Mouse (Mus musculus): Measurements from ENCODE around the gene Atg13. TPM values are rescaled to one million over a fixed set of nuclear protein-coding genes. Genes with fewer than 3 reads are reported as not detected.

Gene Atg13
- total and polyA plus RNA-seq, 3 experiments = 5.8 to 20.7 (median 8.5) TPM

DNA sequence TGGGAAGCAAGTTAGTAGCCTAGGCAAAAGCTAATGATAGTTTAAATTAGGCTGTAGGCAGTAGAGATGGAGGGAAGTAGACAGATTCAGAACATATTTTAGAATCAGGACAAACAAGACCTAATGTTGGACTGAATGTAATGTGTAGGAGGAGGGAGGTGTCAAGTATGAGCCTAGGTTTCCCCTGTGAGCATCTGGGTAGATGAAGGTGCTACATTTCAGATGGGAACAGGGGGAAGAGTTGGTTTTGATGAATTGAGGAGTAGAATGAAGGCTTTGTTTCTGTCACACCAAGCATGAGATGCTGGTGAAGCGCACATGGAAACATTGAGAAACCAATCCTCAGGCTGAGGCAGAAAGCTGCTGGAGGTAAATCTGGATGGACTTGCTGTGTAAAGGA lies 29.2 kb upstream of the Atg13 start:
- TF ChIP-seq PAX5 (IDR thresholded peaks at IDR 0.05; ENCODE audit: low read length) (no peak), HCFC1 (IDR thresholded peaks at IDR 0.05; ENCODE audit: low read depth, low read length) (no peak), USF1 (IDR thresholded peaks at IDR 0.05; ENCODE audit: low read depth, low read length) (no peak), RAD21 (IDR thresholded peaks at IDR 0.05; ENCODE audit: low read depth, low read length) (no peak)
- H3K79me2 ChIP-seq (replicated peaks; ENCODE audit: control insufficient read depth, extremely low read depth, insufficient read depth, poor library complexity, severe bottlenecking) = peaks cover 29% of the 10 kb centered on the region
- dilution Hi-C loops (cut with MboI; ENCODE audit: extremely low pct_ligation_motif_present, extremely low pct_unique_long_range_greater_than_20kb, low sequenced_read_pairs) (no loop called here), in situ Hi-C loops (cut with MboI; ENCODE audit: low pct_ligation_motif_present, low pct_unique_long_range_greater_than_20kb, low sequenced_read_pairs) (no loop called here)
- DNase-seq (ENCODE audit: extremely low read depth) = no peak
- no peaks in the 10 kb centered on the region for H3K27me3 ChIP-seq (replicated peaks)
- H3K4me3 ChIP-seq (replicated peaks in 1 of 3; ENCODE audit: low read depth in 2 of 3, low read length in 2 of 3, poor library complexity in 1 of 3) = no peak overlapping the region
- no peak overlapping the region for H3K27ac ChIP-seq (ENCODE audit: insufficient read depth, low read depth)
- H3K9me3 ChIP-seq (replicated peaks; ENCODE audit: low read length) = no peaks in the 10 kb centered on the region
- H3K4me1 ChIP-seq (ENCODE audit: control insufficient read depth in 1 of 2, insufficient read depth in 2 of 2) = peaks cover 0 to 24% of the 10 kb centered on the region in 2 experiments; a peak in 1 of 4 replicates
- peaks cover 0 to 24% of the 10 kb centered on the region in 2 experiments for H3K36me3 ChIP-seq (replicated peaks in 1 of 2; ENCODE audit: control insufficient read depth in 1 of 2, insufficient read depth in 1 of 2, low read length in 1 of 2)
- H3K9ac ChIP-seq (ENCODE audit: insufficient read depth, low read depth) = no peak overlapping the region
- H3K4me2 ChIP-seq (ENCODE audit: insufficient read depth, low read depth, poor library complexity, severe bottlenecking) = no peak overlapping the region

DNA sequence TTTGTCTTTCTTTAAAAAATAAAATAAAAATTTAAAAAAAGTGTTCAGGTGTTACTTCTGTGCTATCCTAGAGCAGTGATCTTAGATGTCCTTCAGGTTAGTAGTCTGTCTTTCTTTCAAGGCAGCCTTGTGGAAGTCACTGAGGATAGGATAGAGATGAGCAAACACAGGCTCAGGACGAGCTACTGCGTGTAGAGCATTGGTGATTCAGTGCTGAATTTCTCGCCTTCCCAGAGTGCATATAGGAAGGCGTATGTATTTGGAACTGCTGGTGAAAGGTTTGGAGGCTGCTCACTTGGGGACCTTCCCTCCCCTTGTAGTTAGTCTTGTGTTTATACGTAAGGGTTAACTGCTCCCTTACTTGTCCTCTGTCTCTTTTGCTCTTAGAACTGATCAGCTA lies 24.8 kb upstream of the Atg13 start:
- H3K79me2 ChIP-seq (replicated peaks; ENCODE audit: control insufficient read depth, extremely low read depth, insufficient read depth, poor library complexity, severe bottlenecking) = peaks cover 60% of the 10 kb centered on the region
- no peak for DNase-seq (ENCODE audit: extremely low read depth)
- H3K4me2 ChIP-seq (ENCODE audit: insufficient read depth, low read depth, poor library complexity, severe bottlenecking) = no peak overlapping the region
- H3K36me3 ChIP-seq (replicated peaks in 1 of 2; ENCODE audit: control insufficient read depth in 1 of 2, insufficient read depth in 1 of 2, low read length in 1 of 2) = peaks cover 0 to 19% of the 10 kb centered on the region in 2 experiments
- H3K9me3 ChIP-seq (replicated peaks; ENCODE audit: low read length) = no peaks in the 10 kb centered on the region
- peaks cover 0 to 21% of the 10 kb centered on the region in 2 experiments; a peak in 1 of 4 replicates for H3K4me1 ChIP-seq (ENCODE audit: control insufficient read depth in 1 of 2, insufficient read depth in 2 of 2)
- in situ Hi-C loops (cut with MboI; ENCODE audit: low pct_ligation_motif_present, low pct_unique_long_range_greater_than_20kb, low sequenced_read_pairs) (no loop called here), dilution Hi-C loops (cut with MboI; ENCODE audit: extremely low pct_ligation_motif_present, extremely low pct_unique_long_range_greater_than_20kb, low sequenced_read_pairs) (no loop called here)
- no peak for TF ChIP-seq BHLHE40 (IDR thresholded peaks at IDR 0.05; ENCODE audit: low read depth, low read length)
- TF ChIP-seq ZKSCAN1 (IDR thresholded peaks at IDR 0.05; ENCODE audit: borderline replicate concordance, low read depth, low read length) = no peak
- no peak for TF ChIP-seq CHD2 (IDR thresholded peaks at IDR 0.05; ENCODE audit: low read length)
- TF ChIP-seq MEF2A (IDR thresholded peaks at IDR 0.05; ENCODE audit: borderline replicate concordance, low read depth, low read length) = no peak
- no peak for TF ChIP-seq MAX (IDR thresholded peaks at IDR 0.05; ENCODE audit: low read length)
- TF ChIP-seq JUND (conservative IDR thresholded peaks at IDR 0.05; ENCODE audit: low read depth, low read length) = no peak
- no peak for TF ChIP-seq CTCF (conservative IDR thresholded peaks at IDR 0.05 in 1 of 2, IDR thresholded peaks at IDR 0.05 in 1 of 2; ENCODE audit: low read depth in 2 of 2, low read length in 2 of 2)
- no peak for TF ChIP-seq ZMIZ1 (IDR thresholded peaks at IDR 0.05; ENCODE audit: low read depth, low read length)
- TF ChIP-seq POLR2AphosphoS2 (IDR thresholded peaks at IDR 0.05; ENCODE audit: low read depth, low read length) = no peak
- H3K27me3 ChIP-seq (replicated peaks) = no peaks in the 10 kb centered on the region
- no peak overlapping the region for H3K9ac ChIP-seq (ENCODE audit: insufficient read depth, low read depth)
- H3K4me3 ChIP-seq (replicated peaks in 1 of 3; ENCODE audit: low read depth in 2 of 3, low read length in 2 of 3, poor library complexity in 1 of 3) = no peak overlapping the region
- H3K27ac ChIP-seq (ENCODE audit: insufficient read depth, low read depth) = no peak overlapping the region
